ENCODE assay signal across 12 mouse cellular contexts in the genomic region with DNA sequence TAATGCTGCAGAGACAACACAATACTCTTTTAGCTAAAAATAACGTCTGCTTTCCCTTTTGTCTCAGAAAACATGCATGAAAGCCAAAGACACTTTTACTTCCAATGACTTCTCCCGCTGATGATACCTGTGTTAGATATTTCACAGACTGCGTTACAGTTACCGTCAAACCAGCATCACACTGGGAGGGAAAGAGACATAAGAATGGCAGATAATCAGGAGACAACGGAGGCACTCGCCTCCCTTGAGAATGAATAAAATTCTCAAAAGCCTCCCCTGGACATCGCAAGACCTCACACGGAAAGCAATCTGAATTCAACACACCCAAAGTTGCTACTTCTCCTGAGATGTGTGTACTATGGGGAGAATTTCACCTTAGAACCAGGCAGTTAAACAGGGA. TPM values are rescaled to one million over a fixed set of nuclear protein-coding genes. Genes with fewer than 3 reads are reported as not detected.
"Had no signal": no experiment of that assay in that cellular context is flagged by ENCODE, and none has a peak within 500 bp of the region (broad histone marks: within the 10 kb centered on the region; RNA-seq: fewer than 3 reads in every experiment).

No protein-coding gene starts in this region.

- DNase-seq: retina, postnatal 1 day; right cerebral cortex, adult 18-20 months; right cerebral cortex, postnatal 14 days; right cerebral cortex, postnatal 25 days; right cerebral cortex, postnatal 4 days; spleen, adult 18-20 months; thymus, adult 18-20 months; thymus, adult 2 months; thymus, postnatal 14 days; thymus, postnatal 25 days; thymus, postnatal 4 days had no signal

RNA-seq across cellular contexts. Expression of gene D7Ertd443e, which starts 11.3 kb away (rescaled TPM):
- total RNA-seq: neutrophil, adult 5-6 weeks had no signal
